Comparison of ENCODE assay signal across 8 mouse cellular contexts in the genomic region with DNA sequence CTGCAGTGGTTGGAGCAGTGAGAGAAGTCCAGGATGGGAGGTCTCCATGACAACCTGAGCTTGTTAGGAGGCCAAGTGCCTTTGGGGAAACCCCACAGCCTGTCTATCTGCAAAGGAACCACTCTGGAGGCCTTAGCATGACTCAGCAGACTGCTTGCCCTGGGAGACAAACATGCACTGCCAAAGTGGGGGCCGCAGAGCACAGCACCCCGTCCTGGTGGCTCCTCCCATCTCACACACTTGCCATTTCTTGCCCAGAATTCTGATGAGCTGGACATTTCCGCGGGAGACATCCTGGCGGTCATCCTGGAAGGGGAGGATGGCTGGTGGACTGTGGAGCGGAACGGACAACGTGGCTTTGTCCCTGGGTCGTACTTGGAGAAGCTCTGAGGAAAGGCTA. TPM values are rescaled to one million over a fixed set of nuclear protein-coding genes. Genes with fewer than 3 reads are reported as not detected.
A peak's percentile ranks its signal among the peaks of the same experiment; 100 is the strongest.
DNase-seq lines count a peak whose midpoint lies in the region.

No protein-coding gene starts in this region.

- DNase-seq in cerebellum, postnatal 14 days, result peak; percentile 30 to 36
- no peak for DNase-seq in cerebellum, adult 9-11 months
- DNase-seq in layer of hippocampus, adult 9-11 months, result peak; percentile 64
- no peak for DNase-seq in layer of hippocampus, postnatal 10 days (ENCODE audit: low spot score in 2 of 2)
- DNase-seq in R1 (ENCODE audit: low read depth, low spot score), result peak; percentile 56
- peak; percentile 37 to 73 for DNase-seq in left cerebral cortex, postnatal 25 days (ENCODE audit: low spot score in 2 of 2)
- DNase-seq in urinary bladder, postnatal 14 days (ENCODE audit: low spot score), result no peak
- no peak for DNase-seq in thymus, postnatal 0 days (ENCODE audit: low spot score)

- intact Hi-C loops in left cerebral cortex, postnatal 25 days (cut with DNase I), result no loop called here

RNA-seq across cellular contexts. Expression of gene Tspan3, which starts 36.9 kb away (rescaled TPM):
- 100 to 1,000 TPM; 334 to 354 TPM for total RNA-seq in layer of hippocampus, postnatal 10 days (2021)
- 100 to 1,000 TPM; 377 to 393 TPM for total RNA-seq in left cerebral cortex, postnatal 25 days (2021)
- 207 and 219 TPM in 2 replicates for polyA plus RNA-seq in thymus, postnatal 0 days (2015; fragmentation: Nextera tagmentation; extraction: Ambion mirVana)

RNA-seq across cellular contexts. Expression of gene Pstpip1, which starts 38.6 kb away (rescaled TPM):
- total RNA-seq in layer of hippocampus, postnatal 10 days (2021), result 1 to 10 TPM; 2.1 to 2.9 TPM
- 1 to 10 TPM; 2.7 to 3.1 TPM for total RNA-seq in left cerebral cortex, postnatal 25 days (2021)
- 68.2 and 72.6 TPM in 2 replicates for polyA plus RNA-seq in thymus, postnatal 0 days (2015; fragmentation: Nextera tagmentation; extraction: Ambion mirVana)

Comparison
In these comparisons a context has a peak if more than half of its experiments do, and no peak if none do; other contexts are left out.
1. DNase-seq: peak in cerebellum, postnatal 14 days (2 of 2), layer of hippocampus, adult 9-11 months (single experiment), R1 (single experiment) and left cerebral cortex, postnatal 25 days (2 of 2); none in cerebellum, adult 9-11 months (single experiment), layer of hippocampus, postnatal 10 days (0 of 2), urinary bladder, postnatal 14 days (single experiment) and thymus, postnatal 0 days (single experiment).